Mouse (Mus musculus) liver, embryonic 12.5 days (tissue): ENCODE measurements around the gene Tmprss6. TPM values are rescaled to one million over a fixed set of nuclear protein-coding genes. Genes with fewer than 3 reads are reported as not detected.

Source experiments
- ATAC-seq: fragments of 200-750 bp; cut with Nextera tagmentation; 2 replicates; pipeline ENCODE4 v1.8.0; 2017; ENCODE audit warnings: moderate number of reproducible peaks, mild to moderate bottlenecking, moderate library complexity
- H3K27ac ChIP-seq: fragments of 300-500 bp; sonication (generic); 2 replicates; pipeline ENCODE4 v1.5.1; 2016; ENCODE audit warnings: mild to moderate bottlenecking
- H3K27me3 ChIP-seq: fragments of 300-500 bp; sonication (generic); replicated peaks from 2 replicates; pipeline ENCODE4 v1.6.1; 2016; ENCODE audit warnings: mild to moderate bottlenecking, moderate library complexity
- H3K36me3 ChIP-seq: fragments of 300-500 bp; sonication (generic); 2 replicates; pipeline ENCODE4 v1.6.1; 2016; ENCODE audit warnings: mild to moderate bottlenecking, moderate library complexity
- H3K4me1 ChIP-seq: fragments of 300-500 bp; sonication (generic); 2 replicates; pipeline ENCODE4 v1.6.1; 2016
- H3K4me2 ChIP-seq: fragments of 300-500 bp; sonication (generic); 2 replicates; pipeline ENCODE4 v1.6.1; 2016; ENCODE audit warnings: mild to moderate bottlenecking, moderate library complexity
- H3K4me3 ChIP-seq: fragments of 300-500 bp; sonication (generic); 2 replicates; pipeline ENCODE4 v1.5.1; 2016; ENCODE audit warnings: mild to moderate bottlenecking, moderate library complexity
- H3K9ac ChIP-seq: fragments of 300-500 bp; sonication (generic); 2 replicates; pipeline ENCODE4 v1.6.1; 2016; ENCODE audit warnings: mild to moderate bottlenecking, moderate library complexity
- H3K9me3 ChIP-seq: fragments of 300-500 bp; sonication (generic); replicated peaks from 2 replicates; pipeline ENCODE4 v1.6.1; 2016; ENCODE audit warnings: mild to moderate bottlenecking, moderate library complexity
- WGBS: fragments of 180-500 bp; shearing (Covaris S2); methylation state at CpG from one replicate; pipeline ENCODE4 v1.1.7; 2016; ENCODE audit not compliant: insufficient replicate concordance; 5-methylcytosine and 5-hydroxymethylcytosine counted together
- polyA plus RNA-seq: library from polyadenylated mRNA; unstranded; fragments of >200 nt; fragmentation: Nextera tagmentation; extraction: Ambion mirVana; gene quantifications from 2 replicates; pipeline ENCODE4 v1.2.1, GENCODE M21; 2016

Gene Tmprss6
- polyA plus RNA-seq, 1 experiment from 2014 or later: 6.7 TPM

DNA sequence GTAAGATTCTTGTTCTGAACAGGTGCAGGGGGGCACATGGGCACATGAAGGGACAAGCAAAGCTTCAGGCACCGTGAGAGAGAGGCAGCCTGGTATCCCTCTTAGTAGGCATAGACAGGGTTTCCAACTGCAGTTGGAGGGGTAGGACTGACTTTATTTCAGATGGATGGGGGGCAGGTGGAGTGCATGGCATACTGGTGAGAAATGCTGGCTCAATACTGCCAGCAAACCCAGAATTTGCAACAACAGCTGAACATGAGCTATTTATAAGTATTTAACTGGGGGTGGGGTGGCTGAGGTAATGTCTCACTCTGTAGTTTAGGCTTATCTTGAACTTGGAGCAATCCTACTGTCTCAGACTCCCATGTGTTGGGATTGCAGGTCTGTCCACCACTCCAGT is 35.6 kb upstream of the Tmprss6 start:
- ATAC-seq: no peak
- 59% methylated on average over 1 of the region's 1 CpGs for WGBS
- Histone ChIP-seq H3K9me3 (0 out of 2 replicates have a peak, but pooled peaks cover 5% of the 10 kb centered on the region), H3K27me3 (no peaks in the 10 kb centered on the region), H3K4me2 (no peak overlapping the region), H3K36me3 (no peaks in the 10 kb centered on the region), H3K4me1 (no peaks in the 10 kb centered on the region), H3K4me3 (no peak overlapping the region), H3K9ac (no peak overlapping the region), H3K27ac (no peak overlapping the region)

DNA sequence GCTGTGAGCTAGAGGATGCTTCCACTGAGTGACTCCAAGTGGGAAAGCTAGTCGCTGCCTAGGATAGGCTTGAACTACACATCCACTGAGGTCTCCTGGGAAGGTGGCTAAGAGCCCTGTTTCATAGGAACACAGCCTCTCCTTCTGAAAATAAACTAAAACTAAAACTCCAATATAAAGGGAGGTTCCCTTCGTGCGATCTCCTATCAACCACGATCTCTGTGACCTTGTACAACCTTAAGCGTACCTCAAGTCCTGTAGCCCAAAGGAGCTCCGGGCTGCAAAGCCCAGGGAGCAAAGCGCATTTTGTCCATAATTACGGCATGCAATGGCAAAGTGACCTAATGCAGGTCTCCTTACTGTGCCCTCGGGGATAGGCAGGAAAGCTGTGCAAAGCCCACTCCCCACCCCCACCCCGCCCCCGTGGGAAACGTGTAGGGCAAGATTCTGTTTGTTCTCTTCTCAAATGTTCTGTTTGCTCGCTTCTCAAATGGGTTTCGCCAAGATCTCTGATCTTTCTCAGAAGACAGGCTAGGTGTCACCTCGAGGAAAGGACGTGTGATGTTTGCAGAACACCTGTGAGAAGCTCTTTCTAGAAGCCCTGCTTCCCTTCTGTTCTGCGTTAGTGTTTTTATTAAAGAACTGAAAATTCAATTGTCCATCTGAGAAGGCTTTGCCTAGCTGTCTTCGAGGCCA is 34.2 kb upstream of the Tmprss6 start:
- Histone ChIP-seq H3K4me3 (no peak overlapping the region), H3K4me1 (no peaks in the 10 kb centered on the region), H3K4me2 (no peak overlapping the region), H3K9me3 (0 out of 2 replicates have a peak, but pooled peaks cover 5% of the 10 kb centered on the region), H3K36me3 (no peaks in the 10 kb centered on the region), H3K27ac (no peak overlapping the region), H3K9ac (no peak overlapping the region), H3K27me3 (no peaks in the 10 kb centered on the region)
- no peak for ATAC-seq
- WGBS: 65% methylated on average over 18 of the region's 18 CpGs

- Histone ChIP-seq H3K27ac (no peak within 1 kb of the TSS), H3K9ac (no peak within 1 kb of the TSS), H3K4me3 (no peak within 1 kb of the TSS), H3K9me3 (no peaks in the 10 kb centered on the region), H3K4me1 (no peaks in the 10 kb centered on the region), H3K27me3 (no peaks in the 10 kb centered on the region), H3K4me2 (no peak within 1 kb of the TSS), H3K36me3 (no peaks in the 10 kb centered on the region)
- ATAC-seq: no peak
- WGBS: 79% methylated on average over 11 of the region's 11 CpGs
These were observed 26.6 kb upstream of the Tmprss6 start, which contains the start of gene Il2rb for GRCm38 (mm10) chr15:78494968-78495406. TSS of gene Il2rb (minus strand) at chr15:78495271.

DNA sequence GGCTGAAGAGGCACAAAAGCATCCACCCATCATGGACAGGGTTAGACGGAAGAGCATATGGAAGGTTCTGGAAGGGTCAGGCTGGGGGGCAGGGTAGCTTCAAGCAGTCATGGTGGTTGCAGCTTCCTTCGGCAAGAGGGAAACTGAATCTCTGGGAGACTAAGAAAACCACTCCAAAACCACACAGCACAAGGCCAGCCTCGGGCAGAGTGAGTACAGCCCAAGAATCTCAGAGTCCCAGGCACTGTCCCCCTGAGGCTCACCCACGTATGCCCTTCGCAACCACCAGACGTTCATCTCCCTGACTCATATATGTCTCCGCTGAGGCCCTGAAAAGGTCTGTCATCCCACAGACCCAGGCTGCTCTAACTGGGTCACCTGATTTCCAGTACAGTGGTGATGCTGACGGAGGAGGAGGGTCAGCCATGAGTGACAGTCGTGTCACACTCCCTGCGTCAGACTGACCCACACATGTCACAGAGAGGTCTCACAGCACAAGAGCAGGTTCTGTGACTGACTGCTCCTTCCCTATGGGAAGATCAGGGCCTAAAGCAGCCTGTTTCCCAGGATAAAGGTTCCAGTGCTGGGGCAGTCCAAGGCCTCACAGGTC is 25.1 kb upstream of the Tmprss6 start:
- Histone ChIP-seq H3K27me3 (no peaks in the 10 kb centered on the region), H3K36me3 (no peaks in the 10 kb centered on the region), H3K4me3 (no peak overlapping the region), H3K27ac (no peak overlapping the region), H3K9ac (no peak overlapping the region), H3K4me2 (no peak overlapping the region), H3K4me1 (no peaks in the 10 kb centered on the region), H3K9me3 (no peaks in the 10 kb centered on the region)
- 61% methylated on average over 10 of the region's 10 CpGs for WGBS
- no peak for ATAC-seq

DNA sequence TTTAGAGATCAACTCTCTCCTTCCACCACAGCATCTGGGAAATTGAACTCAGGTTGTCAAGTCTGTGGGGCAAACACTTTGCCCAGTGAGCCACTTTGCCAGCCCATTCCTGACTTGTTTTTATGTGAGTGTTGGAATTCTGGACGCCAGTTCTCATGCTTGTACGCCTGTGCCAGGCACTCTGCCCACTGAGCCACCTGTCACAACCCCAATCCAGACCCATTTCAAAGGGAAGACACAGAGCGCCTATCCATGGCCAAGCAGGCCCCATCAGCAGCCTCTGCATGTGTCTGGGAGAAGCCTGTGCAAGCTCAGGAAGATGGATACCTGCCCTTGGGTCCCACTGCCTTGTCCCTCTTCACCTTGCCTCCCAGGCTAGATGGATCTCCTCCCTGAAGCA is 22.9 kb upstream of the Tmprss6 start:
- H3K36me3 ChIP-seq: no peaks in the 10 kb centered on the region
- H3K27ac ChIP-seq: no peak overlapping the region
- peaks cover 12% of the 10 kb centered on the region for H3K27me3 ChIP-seq
- no peak overlapping the region for H3K4me2 ChIP-seq
- H3K9ac ChIP-seq: no peak overlapping the region
- 58% methylated on average over 3 of the region's 3 CpGs for WGBS
- H3K9me3 ChIP-seq: no peaks in the 10 kb centered on the region
- no peaks in the 10 kb centered on the region for H3K4me1 ChIP-seq
- ATAC-seq: no peak
- no peak overlapping the region for H3K4me3 ChIP-seq

DNA sequence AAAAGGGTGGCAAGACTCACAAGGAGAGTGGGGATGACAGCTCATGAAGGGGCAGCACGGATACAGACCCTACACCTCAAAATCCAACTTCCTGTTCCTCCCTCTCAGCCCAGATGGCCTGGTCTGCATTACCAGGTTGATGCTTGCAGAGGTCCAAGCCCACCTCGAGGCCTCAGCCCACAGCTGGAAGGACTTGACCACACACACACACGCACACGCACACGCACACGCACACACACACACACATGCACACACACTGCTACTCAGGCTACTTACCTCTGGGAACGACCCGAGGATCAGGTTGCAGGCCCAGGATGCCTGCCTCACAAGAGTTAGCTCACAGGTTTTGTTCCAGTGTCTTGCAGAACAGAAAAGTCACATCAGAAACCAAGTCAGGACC is 21.5 kb upstream of the Tmprss6 start:
- Histone ChIP-seq H3K4me3 (no peak overlapping the region), H3K9me3 (no peaks in the 10 kb centered on the region), H3K4me1 (no peaks in the 10 kb centered on the region), H3K4me2 (no peak overlapping the region), H3K27ac (no peak overlapping the region), H3K36me3 (no peaks in the 10 kb centered on the region), H3K27me3 (peaks cover 23% of the 10 kb centered on the region), H3K9ac (no peak overlapping the region; the same call in 1 of the 2 replicates)
- WGBS: 64% methylated on average over 8 of the region's 8 CpGs
- ATAC-seq: no peak

GRCm38 (mm10) chr15:78489248-78489647 is 20.8 kb upstream of the Tmprss6 start:
- Histone ChIP-seq H3K9me3 (no peaks in the 10 kb centered on the region), H3K9ac (no peak overlapping the region), H3K27me3 (peaks cover 29% of the 10 kb centered on the region), H3K36me3 (no peaks in the 10 kb centered on the region), H3K27ac (no peak overlapping the region), H3K4me1 (no peaks in the 10 kb centered on the region), H3K4me3 (no peak overlapping the region), H3K4me2 (no peak overlapping the region)
- ATAC-seq: no peak
- 83% methylated on average over 3 of the region's 3 CpGs for WGBS

GRCm38 (mm10) chr15:78487066-78487465 is 18.6 kb upstream of the Tmprss6 start:
- H3K9ac ChIP-seq: no peak overlapping the region
- 44% methylated on average over 4 of the region's 4 CpGs for WGBS
- H3K4me3 ChIP-seq: no peak overlapping the region
- no peaks in the 10 kb centered on the region for H3K9me3 ChIP-seq
- H3K27me3 ChIP-seq: peaks cover 29% of the 10 kb centered on the region
- H3K4me1 ChIP-seq: no peaks in the 10 kb centered on the region
- ATAC-seq: no peak
- H3K4me2 ChIP-seq: no peak overlapping the region
- H3K27ac ChIP-seq: no peak overlapping the region
- H3K36me3 ChIP-seq: no peaks in the 10 kb centered on the region

- Histone ChIP-seq H3K36me3 (no peaks in the 10 kb centered on the region), H3K27me3 (peaks cover 29% of the 10 kb centered on the region), H3K4me3 (no peak overlapping the region), H3K9me3 (no peaks in the 10 kb centered on the region), H3K27ac (no peak overlapping the region), H3K4me1 (peaks cover 4% of the 10 kb centered on the region; the same call in 1 of the 2 replicates), H3K9ac (no peak overlapping the region), H3K4me2 (no peak overlapping the region)
- ATAC-seq: no peak
- 71% methylated on average over 1 of the region's 1 CpGs for WGBS
These were observed 18.1 kb upstream of the Tmprss6 start for GRCm38 (mm10) chr15:78486564-78486963.

DNA sequence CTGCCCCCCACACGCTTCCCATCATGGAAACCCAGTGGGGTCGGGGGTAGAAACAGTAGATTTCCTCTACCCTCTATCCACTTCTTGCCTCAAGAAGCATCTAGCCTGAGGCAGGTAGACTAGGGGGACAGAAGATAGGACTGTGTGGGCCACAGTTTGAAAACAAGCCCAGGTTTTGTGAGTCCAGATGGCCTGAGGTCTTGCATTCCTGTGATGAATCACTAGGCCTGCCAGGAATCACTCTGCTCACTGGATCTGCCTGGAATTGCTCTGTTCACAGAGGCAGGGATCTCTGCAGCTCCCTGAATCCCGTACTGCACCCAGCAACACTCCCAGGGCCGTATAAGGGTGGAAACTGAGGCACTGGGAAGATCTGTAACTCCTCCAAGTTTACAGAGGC is 14.9 kb upstream of the Tmprss6 start:
- ATAC-seq: no peak
- Histone ChIP-seq H3K36me3 (no peaks in the 10 kb centered on the region), H3K4me1 (peaks cover 9% of the 10 kb centered on the region; the same call in 1 of the 2 replicates), H3K27ac (no peak overlapping the region), H3K4me3 (no peak overlapping the region), H3K4me2 (no peak overlapping the region), H3K27me3 (peaks cover 29% of the 10 kb centered on the region), H3K9ac (no peak overlapping the region), H3K9me3 (no peaks in the 10 kb centered on the region)
- WGBS: 51% methylated on average over 4 of the region's 4 CpGs

GRCm38 (mm10) chr15:78482518-78482917 is 14.1 kb upstream of the Tmprss6 start:
- Histone ChIP-seq H3K27me3 (peaks cover 24% of the 10 kb centered on the region), H3K4me2 (no peak overlapping the region), H3K4me3 (no peak overlapping the region), H3K4me1 (peaks cover 9% of the 10 kb centered on the region; the same call in 1 of the 2 replicates), H3K36me3 (no peaks in the 10 kb centered on the region), H3K9me3 (no peaks in the 10 kb centered on the region), H3K9ac (no peak overlapping the region), H3K27ac (no peak overlapping the region)
- no peak for ATAC-seq
- 42% methylated on average over 3 of the region's 3 CpGs for WGBS

DNA sequence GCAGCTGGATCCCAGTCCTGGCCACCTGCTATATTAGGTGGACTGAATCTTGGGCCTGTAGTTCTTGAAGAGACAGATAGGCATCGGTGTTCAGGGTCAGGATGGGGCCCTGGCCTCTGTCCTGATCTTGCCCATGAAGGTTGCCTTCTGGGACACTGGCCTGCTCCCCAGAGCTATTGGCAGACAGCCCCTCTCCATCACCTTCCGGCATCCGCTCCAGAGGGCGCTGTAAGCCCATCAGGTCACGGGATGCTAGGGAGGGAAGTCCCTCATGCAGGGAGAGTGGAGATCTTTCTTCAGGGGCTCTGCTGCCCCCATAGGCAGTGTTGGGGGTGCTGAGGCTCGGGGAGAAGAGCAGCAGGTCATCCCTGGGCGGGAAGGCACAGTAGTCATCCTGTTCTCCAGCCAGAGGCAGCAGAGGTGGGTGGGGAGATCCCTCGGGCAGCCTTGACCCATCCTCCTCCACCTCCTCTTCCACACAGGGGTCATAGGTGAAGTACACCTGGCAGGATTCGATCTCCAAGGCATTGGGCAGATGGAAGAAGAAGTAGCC is 13.1 kb upstream of the Tmprss6 start:
- Histone ChIP-seq H3K27me3 (peaks cover 18% of the 10 kb centered on the region), H3K9me3 (no peaks in the 10 kb centered on the region), H3K4me2 (no peak overlapping the region), H3K4me3 (no peak overlapping the region), H3K4me1 (peaks cover 9% of the 10 kb centered on the region; the same call in 1 of the 2 replicates), H3K9ac (no peak overlapping the region), H3K27ac (no peak overlapping the region), H3K36me3 (no peaks in the 10 kb centered on the region)
- ATAC-seq: no peak
- WGBS: 37% methylated on average over 9 of the region's 9 CpGs
